Mouse (Mus musculus) layer of hippocampus, adult 8-10 months (tissue): Measurements from ENCODE around the gene Neb. TPM values are rescaled to one million over a fixed set of nuclear protein-coding genes. Genes with fewer than 3 reads are reported as not detected.
"Not testable (repeated sequence)": the region's sequence is repeated elsewhere in the genome, so short reads cannot be mapped to it uniquely, and the experiment has no call there.

ENCODE experiments used
- DNase-seq, 2 experiments: peaks; one replicate each; pipeline ENCODE4 v3.0.0; 2022; ENCODE audit warnings: low spot score in 2 of 2
- microRNA-seq, 2 experiments: library from miRNA; unstranded; fragments of <30 nt; microRNA quantifications; one replicate each; pipeline ENCODE4 v1.2.0; 2022
- total RNA-seq, 4 experiments: library from RNA; stranded (reverse); gene quantifications; 2 replicates each; pipeline ENCODE4 v1.2.4; 2022

Gene Neb
- total RNA-seq, 4 experiments from 2014 or later, result 1.2 to 2.5 (median 1.8) TPM

GRCm38 (mm10) chr2:52210685-52211084 lies 167.6 kb downstream of the Neb start:
- no peak for DNase-seq

- DNase-seq, result no peak
Measured at GRCm38 (mm10) chr2:52204992-52205391, 173.3 kb downstream of the Neb start.

DNA sequence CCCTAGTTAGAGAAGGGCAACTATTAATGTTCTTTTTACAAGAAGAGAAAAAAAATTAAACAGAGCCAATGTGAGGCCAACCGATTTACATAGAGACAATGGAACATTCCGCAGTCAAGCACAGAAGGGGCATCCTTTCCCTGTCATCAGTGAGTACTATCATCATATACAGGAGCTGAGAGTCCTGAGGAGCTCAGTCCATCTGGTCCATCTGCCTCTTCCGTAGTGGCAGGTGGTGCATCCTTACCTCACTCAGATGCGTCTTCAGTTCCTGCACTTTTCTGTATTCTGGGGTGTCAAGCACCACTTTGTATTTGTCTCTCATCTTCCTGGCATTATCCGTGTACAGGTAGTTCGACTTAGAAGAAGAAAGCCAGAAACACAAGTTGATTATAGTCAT lies 184.6 kb downstream of the Neb start:
- DNase-seq, result no peak

DNA sequence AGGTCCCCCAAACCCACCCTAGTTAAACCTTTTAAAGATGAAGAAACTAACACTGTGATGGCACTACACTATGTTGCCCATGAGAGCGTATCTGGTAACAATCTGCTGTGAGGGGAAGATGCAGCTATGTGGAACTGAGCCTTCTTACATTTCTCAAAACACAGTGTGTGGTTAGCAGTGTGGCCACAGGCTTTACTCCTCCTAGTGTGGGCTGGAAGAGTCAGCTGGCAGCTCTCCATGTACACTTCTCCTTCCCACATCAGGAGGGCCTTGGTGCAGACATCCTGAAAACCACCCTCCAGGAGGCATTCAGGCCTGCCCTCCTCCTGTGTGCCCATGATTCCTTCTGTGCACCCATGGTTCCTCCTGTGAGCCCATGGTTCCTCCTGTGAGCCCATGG lies 198.6 kb downstream of the Neb start:
- no peak for DNase-seq

DNA sequence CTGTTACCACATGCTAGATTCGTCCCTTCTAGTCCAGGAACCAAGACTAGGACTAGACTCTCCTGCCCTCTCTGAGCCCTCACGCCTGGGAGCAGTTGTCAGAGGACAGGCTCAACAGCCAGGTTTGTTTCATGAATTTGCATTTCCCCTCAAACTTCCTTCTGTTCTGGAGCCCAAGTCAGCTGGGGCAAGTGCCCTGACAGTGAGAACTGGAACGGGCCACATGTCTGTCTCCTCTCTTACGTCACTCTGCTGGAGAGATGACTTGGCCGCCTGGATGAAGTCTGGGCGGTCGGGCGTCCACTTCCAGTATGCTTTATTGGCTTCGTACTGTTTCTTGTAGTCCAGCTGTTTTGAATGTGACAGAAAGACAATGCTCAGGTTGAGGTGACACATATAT lies 200.5 kb downstream of the Neb start:
- DNase-seq, result no peak

- no peak for DNase-seq
Measured at GRCm38 (mm10) chr2:52177184-52177583, 201.1 kb downstream of the Neb start.

DNA sequence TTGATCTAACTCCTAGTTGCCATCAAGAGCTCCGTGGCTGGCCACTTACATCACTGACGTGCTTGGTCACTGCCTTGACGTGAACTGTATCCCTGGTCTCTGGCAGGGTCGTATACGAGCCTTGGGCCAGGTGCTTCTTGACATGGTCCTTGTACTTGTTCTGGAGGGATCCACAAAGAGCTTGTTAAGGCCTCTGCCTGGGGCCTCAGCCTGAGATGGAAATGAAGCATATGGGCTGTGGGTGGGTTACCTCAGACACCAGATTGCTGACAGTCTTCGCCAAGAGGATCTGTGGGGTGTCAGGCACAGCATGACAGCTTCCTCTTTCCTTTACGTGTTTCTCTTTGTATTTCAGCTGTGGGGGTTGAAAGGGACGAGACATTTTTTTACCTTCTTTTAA lies 201.7 kb downstream of the Neb start:
- DNase-seq, result peak; percentile 80 to 82

- DNase-seq, result no peak
Measured at GRCm38 (mm10) chr2:52174951-52175350, 203.3 kb downstream of the Neb start.

- no peak for DNase-seq
Measured at GRCm38 (mm10) chr2:52169243-52170005, 208.8 kb downstream of the Neb start.

DNA sequence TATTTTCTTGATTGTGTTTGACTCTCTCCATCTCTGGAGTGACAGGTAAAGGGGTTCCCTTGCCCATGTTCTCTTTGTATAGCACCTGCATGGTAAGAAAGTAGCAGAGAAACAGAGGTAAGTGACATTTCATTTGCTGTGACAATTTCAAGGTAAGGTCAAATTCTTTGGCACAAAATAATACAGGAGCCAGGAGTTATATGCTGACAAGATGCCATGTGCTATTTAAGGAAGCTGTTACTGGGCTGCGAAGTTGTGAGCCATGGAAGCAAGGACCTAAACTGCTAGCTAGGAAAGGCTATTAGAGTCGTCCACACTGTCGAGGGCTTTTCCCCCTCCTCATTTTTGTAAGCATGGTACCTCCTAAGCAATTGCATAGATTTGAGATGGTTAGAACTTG lies 225.2 kb downstream of the Neb start:
- no peak for DNase-seq

DNA sequence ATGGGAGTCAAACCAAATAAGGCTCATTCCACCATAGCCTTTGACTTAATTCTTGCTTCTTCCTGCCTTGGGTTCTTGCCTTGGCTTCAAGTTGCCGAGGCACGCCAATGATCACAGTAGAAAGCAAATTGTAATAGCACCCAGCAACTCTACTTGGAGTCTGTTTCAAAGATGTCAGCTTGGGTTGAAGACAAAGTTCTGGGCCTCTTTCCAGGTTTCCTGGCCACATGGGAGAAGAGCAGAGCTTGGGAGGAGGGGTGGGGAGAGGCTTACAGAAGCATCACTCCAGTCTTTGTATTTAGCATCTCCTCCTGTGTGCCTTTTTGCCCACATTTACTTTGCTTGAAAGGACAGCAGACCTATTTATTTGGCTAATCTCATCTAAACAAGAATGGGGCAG lies 244.9 kb downstream of the Neb start:
- DNase-seq, result no peak

DNA sequence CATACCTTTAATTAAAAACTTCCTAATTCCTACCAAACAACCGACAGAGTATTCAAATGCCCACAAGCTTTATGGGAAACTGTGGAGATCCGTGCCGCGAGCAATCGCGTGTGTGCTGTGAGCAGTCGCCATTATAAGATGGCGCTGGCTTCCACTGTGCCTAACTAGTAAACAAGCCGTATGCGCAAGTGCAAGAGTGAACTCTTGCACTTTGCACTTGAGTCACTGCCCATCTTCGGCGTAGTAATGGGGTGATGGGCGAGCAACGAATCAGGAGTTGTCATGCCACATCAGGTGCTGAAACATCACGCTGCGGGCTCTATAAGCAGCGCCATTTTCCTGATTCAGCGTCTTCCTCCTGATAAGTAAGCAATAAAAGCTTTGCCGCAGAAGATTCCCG lies 246.9 kb downstream of the Neb start:
- not testable (repeated sequence) for DNase-seq

GRCm38 (mm10) chr2:52114086-52114485 lies 264.2 kb downstream of the Neb start:
- no peak for DNase-seq

Small RNA genes within 50 kb of the gene (microRNA-seq; reads per million reads assigned to microRNA genes)
- gene Gm22095, result 0 reads per million in 2 experiments

Other genes with a start within 250 kb of the Neb start
- gene Arl5a, start 46.4 kb upstream of the Neb start, total RNA-seq, result 10 to 100 TPM; 55.1 to 67.2 (median 61.6) TPM